11 mouse cellular contexts compared by ENCODE assay signal in genomic region chr2:31420914-31421313, GRCm38 (mm10). TPM values are rescaled to one million over a fixed set of nuclear protein-coding genes. Genes with fewer than 3 reads are reported as not detected.
DNase-seq lines count a peak whose midpoint lies in the region; ATAC-seq and TF ChIP-seq lines count a peak whose summit lies in the region.
"Had no signal": no experiment of that assay in that cellular context is flagged by ENCODE, and none has a peak within 500 bp of the region (broad histone marks: within the 10 kb centered on the region; RNA-seq: fewer than 3 reads in every experiment).

No protein-coding gene starts in this region.

- peak; percentile 61 for TF ChIP-seq CTCF in heart, postnatal 0 days (IDR thresholded peaks at IDR 0.05; ENCODE audit: low read depth)
- TF ChIP-seq CTCF in lung, postnatal 0 days (IDR thresholded peaks at IDR 0.05): peak; percentile 54

- no peaks in the 10 kb centered on the region for H3K9me3 ChIP-seq in heart, postnatal 0 days (replicated peaks; ENCODE audit: control insufficient read depth, low read length)
- H3K9me3 ChIP-seq in lung, postnatal 0 days (ENCODE audit: low read length): no peaks in the 10 kb centered on the region
- H3K9me3 ChIP-seq: embryonic facial prominence, embryonic 13.5 days; limb, embryonic 15.5 days; megakaryocyte, embryonic 14.5 days had no signal

- no peak overlapping the region for H3K27ac ChIP-seq in heart, postnatal 0 days (ENCODE audit: low read depth)
- H3K27ac ChIP-seq in lung, postnatal 0 days (ENCODE audit: low read length): no peak overlapping the region
- H3K27ac ChIP-seq: embryonic facial prominence, embryonic 13.5 days; limb, embryonic 15.5 days had no signal

- peak; percentile 32; the same call in 1 of the 2 replicates for ATAC-seq in heart, postnatal 0 days (ENCODE audit: insufficient read depth, low read depth)
- no peak for ATAC-seq in lung, postnatal 0 days
- ATAC-seq: inflammation-experienced regulatory T-cells, adult 6 months had no signal

- no peak for TF ChIP-seq EP300 in heart, postnatal 0 days (IDR thresholded peaks at IDR 0.05; ENCODE audit: low read depth)
- TF ChIP-seq EP300 in lung, postnatal 0 days (IDR thresholded peaks at IDR 0.05): no peak

- H3K27me3 ChIP-seq in heart, postnatal 0 days (ENCODE audit: control insufficient read depth, insufficient read depth, low read length): peaks cover 24% of the 10 kb centered on the region; the same call in 1 of the 2 replicates
- no peaks in the 10 kb centered on the region for H3K27me3 ChIP-seq in lung, postnatal 0 days (replicated peaks; ENCODE audit: insufficient read depth, low read length)
- H3K27me3 ChIP-seq: limb, embryonic 15.5 days had no signal

- no peak overlapping the region for H3K4me3 ChIP-seq in heart, postnatal 0 days (ENCODE audit: low read depth, low read length)
- H3K4me3 ChIP-seq in lung, postnatal 0 days (ENCODE audit: low read depth, low read length): no peak overlapping the region
- H3K4me3 ChIP-seq: embryonic facial prominence, embryonic 13.5 days; limb, embryonic 15.5 days; megakaryocyte, embryonic 14.5 days had no signal

- no peak overlapping the region for H3K9ac ChIP-seq in heart, postnatal 0 days (replicated peaks; ENCODE audit: low read depth, low read length)
- H3K9ac ChIP-seq in lung, postnatal 0 days (replicated peaks; ENCODE audit: low read depth): no peak overlapping the region
- H3K9ac ChIP-seq: embryonic facial prominence, embryonic 13.5 days; limb, embryonic 15.5 days had no signal

- no peak overlapping the region for H3K4me2 ChIP-seq in heart, postnatal 0 days (ENCODE audit: low read depth, low read length)
- no peak overlapping the region for H3K4me2 ChIP-seq in lung, postnatal 0 days (replicated peaks; ENCODE audit: low read depth, low read length)
- H3K4me2 ChIP-seq: embryonic facial prominence, embryonic 13.5 days; limb, embryonic 15.5 days had no signal

- WGBS in heart, postnatal 0 days: 67% methylated on average over 6 of the region's 6 CpGs
- 75% methylated on average over 6 of the region's 6 CpGs for WGBS in lung, postnatal 0 days

- DNase-seq in heart, postnatal 0 days (ENCODE audit: low spot score): peak; percentile 31
- no peak for DNase-seq in heart, adult 9 months (ENCODE audit: low spot score in 2 of 2)
- DNase-seq in lung, postnatal 0 days (ENCODE audit: low spot score): no peak
- no peak for DNase-seq in lung, postnatal 10 days
- DNase-seq in R1 (ENCODE audit: low read depth, low spot score): peak; percentile 41
- peak; percentile 24 for DNase-seq in retina, postnatal 1 day
- no peak for DNase-seq in ovary, postnatal 36 days (ENCODE audit: low spot score)

- H3K4me1 ChIP-seq in heart, postnatal 0 days (ENCODE audit: control insufficient read depth, insufficient read depth): no peaks in the 10 kb centered on the region
- no peaks in the 10 kb centered on the region for H3K4me1 ChIP-seq in lung, postnatal 0 days (ENCODE audit: insufficient read depth, low read depth, low read length)

- no peaks in the 10 kb centered on the region for H3K36me3 ChIP-seq in heart, postnatal 0 days (replicated peaks; ENCODE audit: control insufficient read depth, insufficient read depth, low read length)
- H3K36me3 ChIP-seq in lung, postnatal 0 days (ENCODE audit: insufficient read depth, low read length): no peaks in the 10 kb centered on the region
- H3K36me3 ChIP-seq: embryonic facial prominence, embryonic 13.5 days; limb, embryonic 15.5 days had no signal

RNA-seq across cellular contexts. Expression of gene Ass1, which starts 49.1 kb away (rescaled TPM):
- total RNA-seq in heart, postnatal 0 days (2014; rRNA removed; ENCODE audit: low replicate concordance): 8.2 and 16.8 TPM in 2 replicates
- 4.3 and 4.9 TPM in 2 replicates for polyA plus RNA-seq in heart, postnatal 0 days (2015; fragmentation: Nextera tagmentation; extraction: Ambion mirVana)
- polyA plus RNA-seq in lung, postnatal 0 days (2015; fragmentation: Nextera tagmentation; extraction: Ambion mirVana): 26.0 and 27.0 TPM in 2 replicates

Comparison
In these comparisons a context has a peak if more than half of its experiments do, and no peak if none do; other contexts are left out.
1. DNase-seq: peak in heart, postnatal 0 days (single experiment), R1 (single experiment) and retina, postnatal 1 day (single experiment); none in heart, adult 9 months (0 of 2), lung, postnatal 0 days (single experiment), lung, postnatal 10 days (single experiment) and ovary, postnatal 36 days (single experiment).